8 mouse cellular contexts compared by ENCODE assay signal in genomic region chr4:136071178-136071714, GRCm38 (mm10). TPM values are rescaled to one million over a fixed set of nuclear protein-coding genes. Genes with fewer than 3 reads are reported as not detected.
DNase-seq lines count a peak whose midpoint lies in the region; ATAC-seq and TF ChIP-seq lines count a peak whose summit lies in the region.

No protein-coding gene starts in this region.

- in situ Hi-C loops in CH12.LX (cut with MboI; ENCODE audit: low pct_ligation_motif_present, low pct_unique_long_range_greater_than_20kb, low sequenced_read_pairs) = no loop called here

- TF ChIP-seq EP300 in CH12.LX (IDR thresholded peaks at IDR 0.05; ENCODE audit: low read length) = no peak
- TF ChIP-seq EP300 in liver, embryonic 14.5 days (IDR thresholded peaks at IDR 0.05; ENCODE audit: low read depth) = no peak
- TF ChIP-seq EP300 in stomach, postnatal 0 days (optimal IDR thresholded peaks at IDR 0.05) = no peak

- peak; percentile 63 for ATAC-seq in heart, embryonic 15.5 days (replicated peaks; ENCODE audit: insufficient number of reproducible peaks, insufficient read depth, low FRiP score, low read depth)
- 0 out of 2 replicates have a peak, but pooled peaks have one; percentile 33 for ATAC-seq in liver, embryonic 14.5 days (ENCODE audit: insufficient read depth)
- ATAC-seq in neural tube, embryonic 11.5 days (ENCODE audit: insufficient read depth, low FRiP score, low TSS enrichment) = peak; percentile 60; the same call in 1 of the 2 replicates
- peak; percentile 81 for ATAC-seq in stomach, postnatal 0 days (ENCODE audit: low FRiP score, low TSS enrichment)

- H3K9ac ChIP-seq in CH12.LX (ENCODE audit: insufficient read depth, low read depth) = no peak overlapping the region
- no peak overlapping the region for H3K9ac ChIP-seq in heart, embryonic 15.5 days
- H3K9ac ChIP-seq in liver, embryonic 14.5 days (replicated peaks) = no peak overlapping the region
- H3K9ac ChIP-seq in neural tube, embryonic 11.5 days (ENCODE audit: low read length) = no peak overlapping the region
- no peak overlapping the region for H3K9ac ChIP-seq in stomach, postnatal 0 days (ENCODE audit: low read length)

- H3K4me1 ChIP-seq in CH12.LX (ENCODE audit: control insufficient read depth in 1 of 2, insufficient read depth in 2 of 2) = peaks cover 11 to 26% of the 10 kb centered on the region in 2 experiments
- peaks cover 27% of the 10 kb centered on the region for H3K4me1 ChIP-seq in forebrain, embryonic 10.5 days
- peaks cover 17% of the 10 kb centered on the region for H3K4me1 ChIP-seq in heart, embryonic 15.5 days (replicated peaks)
- peaks cover 5 to 9% of the 10 kb centered on the region in 2 experiments; a peak in 3 of 4 replicates for H3K4me1 ChIP-seq in liver, embryonic 14.5 days (replicated peaks; ENCODE audit: control insufficient read depth in 2 of 2, insufficient read depth in 2 of 2, low read length in 1 of 2)
- H3K4me1 ChIP-seq in neural tube, embryonic 11.5 days (ENCODE audit: control insufficient read depth, insufficient read depth, low read length) = no peaks in the 10 kb centered on the region
- H3K4me1 ChIP-seq in stomach, postnatal 0 days (replicated peaks; ENCODE audit: control insufficient read depth, insufficient read depth) = no peaks in the 10 kb centered on the region

- H3K4me2 ChIP-seq in CH12.LX (ENCODE audit: insufficient read depth, low read depth, poor library complexity, severe bottlenecking) = no peak overlapping the region
- peak overlapping the region; percentile 37 for H3K4me2 ChIP-seq in heart, embryonic 15.5 days
- no peak overlapping the region for H3K4me2 ChIP-seq in liver, embryonic 14.5 days (ENCODE audit: low read depth)
- H3K4me2 ChIP-seq in neural tube, embryonic 11.5 days (ENCODE audit: low read depth) = no peak overlapping the region; the same call in 1 of the 2 replicates
- H3K4me2 ChIP-seq in stomach, postnatal 0 days (replicated peaks; ENCODE audit: low read depth) = peak overlapping the region; percentile 34; the same call in 1 of the 2 replicates

- TF ChIP-seq RAD21 in CH12.LX (IDR thresholded peaks at IDR 0.05; ENCODE audit: low read depth, low read length) = peak; percentile 74

- TF ChIP-seq POLR2A in CH12.LX (IDR thresholded peaks at IDR 0.05; ENCODE audit: low read depth, low read length) = no peak

- whole genome bisulfite sequencing in forebrain, embryonic 10.5 days = 3% methylated on average over 15 of the region's 15 CpGs
- 4% methylated on average over 15 of the region's 15 CpGs for WGBS in heart, embryonic 15.5 days
- 4% methylated on average over 15 of the region's 15 CpGs for WGBS in liver, embryonic 14.5 days (ENCODE audit: insufficient replicate concordance)
- 4% methylated on average over 15 of the region's 15 CpGs for WGBS in neural tube, embryonic 11.5 days
- 3% methylated on average over 15 of the region's 15 CpGs for WGBS in stomach, postnatal 0 days

- no peaks in the 10 kb centered on the region for H3K79me2 ChIP-seq in CH12.LX (replicated peaks; ENCODE audit: control insufficient read depth, extremely low read depth, insufficient read depth, poor library complexity, severe bottlenecking)

- H3K27me3 ChIP-seq in CH12.LX (replicated peaks) = peaks cover 6% of the 10 kb centered on the region
- H3K27me3 ChIP-seq in forebrain, embryonic 10.5 days (ENCODE audit: poor library complexity, severe bottlenecking) = peaks cover 19% of the 10 kb centered on the region
- H3K27me3 ChIP-seq in heart, embryonic 15.5 days = no peaks in the 10 kb centered on the region
- H3K27me3 ChIP-seq in liver, embryonic 14.5 days (ENCODE audit: control insufficient read depth, insufficient read depth, low read length) = peaks cover 7% of the 10 kb centered on the region
- no peaks in the 10 kb centered on the region for H3K27me3 ChIP-seq in neural tube, embryonic 11.5 days (ENCODE audit: control insufficient read depth, insufficient read depth, low read length)
- H3K27me3 ChIP-seq in stomach, postnatal 0 days (ENCODE audit: control insufficient read depth, insufficient read depth, low read length) = no peaks in the 10 kb centered on the region

- peak; percentile 76 to 92 for TF ChIP-seq CTCF in CH12.LX (conservative IDR thresholded peaks at IDR 0.05 in 1 of 2, IDR thresholded peaks at IDR 0.05 in 1 of 2; ENCODE audit: low read depth in 2 of 2, low read length in 2 of 2)
- peak; percentile 99 for TF ChIP-seq CTCF in liver, embryonic 14.5 days (IDR thresholded peaks at IDR 0.05; ENCODE audit: low read depth)
- peak; percentile 98 for TF ChIP-seq CTCF in stomach, postnatal 0 days (IDR thresholded peaks at IDR 0.05; ENCODE audit: low read depth)

- peak; percentile 71 for DNase-seq in CH12.LX (ENCODE audit: extremely low read depth)
- DNase-seq in c-Kit-positive CD71-negative TER-119-negative erythroid progenitor cells, embryonic 14.5 days (ENCODE audit: low read depth) = peak; percentile 73
- DNase-seq in forebrain, embryonic 10.5 days (ENCODE audit: extremely low spot score, low spot score) = peak; percentile 88
- peak; percentile 86 for DNase-seq in kidney, postnatal 14 days
- peak in 1 of 3 experiments; percentile 54 for DNase-seq in liver, embryonic 14.5 days (ENCODE audit: low read depth in 3 of 3, low spot score in 3 of 3)
- peak; percentile 80 for DNase-seq in neural tube, embryonic 11.5 days (ENCODE audit: low spot score)
- DNase-seq in stomach, postnatal 0 days (ENCODE audit: low spot score) = peak; percentile 86

- no peaks in the 10 kb centered on the region for H3K36me3 ChIP-seq in CH12.LX (replicated peaks in 1 of 2; ENCODE audit: control insufficient read depth in 1 of 2, insufficient read depth in 1 of 2, low read length in 1 of 2)
- no peaks in the 10 kb centered on the region for H3K36me3 ChIP-seq in forebrain, embryonic 10.5 days (replicated peaks)
- no peaks in the 10 kb centered on the region for H3K36me3 ChIP-seq in heart, embryonic 15.5 days
- no peaks in the 10 kb centered on the region for H3K36me3 ChIP-seq in liver, embryonic 14.5 days (replicated peaks; ENCODE audit: control insufficient read depth, insufficient read depth, low read depth)
- H3K36me3 ChIP-seq in neural tube, embryonic 11.5 days (ENCODE audit: control insufficient read depth, insufficient read depth, low read length) = no peaks in the 10 kb centered on the region
- no peaks in the 10 kb centered on the region for H3K36me3 ChIP-seq in stomach, postnatal 0 days (ENCODE audit: control insufficient read depth, insufficient read depth, low read length)

- dilution Hi-C loops in CH12.LX (cut with MboI; ENCODE audit: extremely low pct_ligation_motif_present, extremely low pct_unique_long_range_greater_than_20kb, low sequenced_read_pairs) = no loop called here

- H3K9me3 ChIP-seq in CH12.LX (replicated peaks; ENCODE audit: low read length) = peaks cover 6% of the 10 kb centered on the region
- no peaks in the 10 kb centered on the region for H3K9me3 ChIP-seq in forebrain, embryonic 10.5 days
- no peaks in the 10 kb centered on the region for H3K9me3 ChIP-seq in heart, embryonic 15.5 days (replicated peaks)
- H3K9me3 ChIP-seq in liver, embryonic 14.5 days (ENCODE audit: control insufficient read depth, low read length) = no peaks in the 10 kb centered on the region
- H3K9me3 ChIP-seq in neural tube, embryonic 11.5 days (ENCODE audit: control insufficient read depth, low read length) = no peaks in the 10 kb centered on the region
- H3K9me3 ChIP-seq in stomach, postnatal 0 days (ENCODE audit: control insufficient read depth, low read length) = no peaks in the 10 kb centered on the region

- H3K27ac ChIP-seq in CH12.LX (ENCODE audit: insufficient read depth, low read depth) = no peak overlapping the region
- peak overlapping the region; percentile 82 for H3K27ac ChIP-seq in forebrain, embryonic 10.5 days
- H3K27ac ChIP-seq in heart, embryonic 15.5 days = no peak overlapping the region; the same call in 1 of the 2 replicates
- H3K27ac ChIP-seq in liver, embryonic 14.5 days = no peak overlapping the region
- no peak overlapping the region for H3K27ac ChIP-seq in neural tube, embryonic 11.5 days (ENCODE audit: low read depth, low read length)
- no peak overlapping the region for H3K27ac ChIP-seq in stomach, postnatal 0 days (replicated peaks)

- H3K4me3 ChIP-seq in CH12.LX (replicated peaks in 1 of 3; ENCODE audit: low read depth in 2 of 3, low read length in 2 of 3, poor library complexity in 1 of 3) = peak overlapping the region in 1 of 3 experiments; percentile 2
- peak overlapping the region; percentile 37 for H3K4me3 ChIP-seq in forebrain, embryonic 10.5 days
- H3K4me3 ChIP-seq in heart, embryonic 15.5 days = no peak overlapping the region
- H3K4me3 ChIP-seq in liver, embryonic 14.5 days (ENCODE audit: insufficient read depth in 1 of 2, low read depth in 2 of 2, low read length in 2 of 2) = no peak overlapping the region
- no peak overlapping the region for H3K4me3 ChIP-seq in neural tube, embryonic 11.5 days (ENCODE audit: low read depth, low read length)
- H3K4me3 ChIP-seq in stomach, postnatal 0 days (ENCODE audit: low read depth, low read length) = no peak overlapping the region

TF ChIP-seq in CH12.LX, 34 proteins besides CTCF, POLR2A, EP300 and RAD21 (continues in another document):
- no peak; the same call in 1 of the 2 replicates for TF ChIP-seq MEF2A (IDR thresholded peaks at IDR 0.05; ENCODE audit: borderline replicate concordance, low read depth, low read length)
- TF ChIP-seq SMC3 (IDR thresholded peaks at IDR 0.05; ENCODE audit: low read depth, low read length) = peak; percentile 70

RNA-seq across cellular contexts. Expression of gene Rpl11, which starts 18.0 kb away (rescaled TPM):
- total RNA-seq in CH12.LX (2012; rRNA removed) (2,513 and 2,636 TPM in 2 replicates), CH12.LX (2014; rRNA removed) (1,648 and 1,661 TPM in 2 replicates)
- 1,170 and 1,488 TPM in 2 replicates for polyA plus RNA-seq in CH12.LX (2012; ENCODE audit: insufficient read length, low read depth)
- 485 and 525 TPM in 2 replicates for polyA plus RNA-seq in forebrain, embryonic 10.5 days (2016; fragmentation: Nextera tagmentation; extraction: Ambion mirVana)
- 236 and 245 TPM in 2 replicates for polyA plus RNA-seq in heart, embryonic 15.5 days (2015; fragmentation: Nextera tagmentation; extraction: Ambion mirVana)
- polyA plus RNA-seq in liver, embryonic 14.5 days (2012; rRNA removed) = 457 and 805 TPM in 2 replicates
- 325 and 341 TPM in 2 replicates for polyA plus RNA-seq in liver, embryonic 14.5 days (2014; fragmentation: Nextera tagmentation; extraction: Ambion mirVana)
- 410 and 416 TPM in 2 replicates for polyA plus RNA-seq in neural tube, embryonic 11.5 days (2014; fragmentation: Nextera tagmentation; extraction: Ambion mirVana)
- polyA plus RNA-seq in stomach, postnatal 0 days (2015; fragmentation: Nextera tagmentation; extraction: Ambion mirVana) = 369 and 402 TPM in 2 replicates

RNA-seq across cellular contexts. Expression of gene Eloa, which starts 49.7 kb away (rescaled TPM):
- total RNA-seq in CH12.LX (2012; rRNA removed) (45.8 and 52.2 TPM in 2 replicates), CH12.LX (2014; rRNA removed) (64.9 and 66.0 TPM in 2 replicates)
- 61.6 and 66.2 TPM in 2 replicates for polyA plus RNA-seq in CH12.LX (2012; ENCODE audit: insufficient read length, low read depth)
- polyA plus RNA-seq in forebrain, embryonic 10.5 days (2016; fragmentation: Nextera tagmentation; extraction: Ambion mirVana) = 35.2 and 36.7 TPM in 2 replicates
- polyA plus RNA-seq in heart, embryonic 15.5 days (2015; fragmentation: Nextera tagmentation; extraction: Ambion mirVana) = 27.3 and 31.4 TPM in 2 replicates
- polyA plus RNA-seq in liver, embryonic 14.5 days (2012; rRNA removed) = 9.7 and 16.2 TPM in 2 replicates
- 29.0 and 30.0 TPM in 2 replicates for polyA plus RNA-seq in liver, embryonic 14.5 days (2014; fragmentation: Nextera tagmentation; extraction: Ambion mirVana)
- polyA plus RNA-seq in neural tube, embryonic 11.5 days (2014; fragmentation: Nextera tagmentation; extraction: Ambion mirVana) = 44.3 and 45.2 TPM in 2 replicates
- 21.5 and 22.9 TPM in 2 replicates for polyA plus RNA-seq in stomach, postnatal 0 days (2015; fragmentation: Nextera tagmentation; extraction: Ambion mirVana)

Comparison
In these comparisons a context has a peak if more than half of its experiments do, and no peak if none do; other contexts are left out.
1. H3K4me2 ChIP-seq: peak in heart, embryonic 15.5 days (single experiment) and stomach, postnatal 0 days (single experiment); none in CH12.LX (single experiment), liver, embryonic 14.5 days (single experiment) and neural tube, embryonic 11.5 days (single experiment).
2. Peak in every context shown above with its lines, with median percentiles within 50 percentile points of each other: CTCF ChIP-seq and ATAC-seq.